Mouse (Mus musculus) liver, postnatal 0 days (tissue): ENCODE measurements at regions not wholly inside any gene's neighbourhood (a gene's known extent, or its start where the extent isn't known, plus 50 kb on each side); places are given as distances from the start of the nearest gene placed in this dataset.

Experiments
- ATAC-seq: fragments of 200-750 bp; cut with Nextera tagmentation; 2 replicates; pipeline ENCODE4 v1.8.0; 2017; ENCODE audit warnings: mild to moderate bottlenecking, moderate library complexity
- DNase-seq: peaks from one replicate; pipeline ENCODE4 v3.0.0-alpha.2; 2016
- H3K27ac ChIP-seq: fragments of 300-500 bp; sonication (generic); 2 replicates; pipeline ENCODE4 v1.5.1; 2014; ENCODE audit warnings: antibody characterized with exemption, moderate library complexity, mild to moderate bottlenecking, low read depth
- H3K27me3 ChIP-seq: fragments of 300-500 bp; sonication (generic); 2 replicates; pipeline ENCODE4 v1.6.1; 2014; ENCODE audit warnings: low read length, control low read depth, mixed read lengths; ENCODE audit not compliant: insufficient read depth
- H3K36me3 ChIP-seq: fragments of 300-500 bp; sonication (generic); replicated peaks from 2 replicates; pipeline ENCODE4 v1.6.1; 2014; ENCODE audit warnings: mild to moderate bottlenecking, control low read depth, low read length, moderate library complexity, mixed read lengths; ENCODE audit not compliant: insufficient read depth
- H3K4me1 ChIP-seq: fragments of 300-500 bp; sonication (generic); 2 replicates; pipeline ENCODE4 v1.6.1; 2014; ENCODE audit warnings: antibody characterized with exemption, mild to moderate bottlenecking, control low read depth; ENCODE audit not compliant: insufficient read depth
- H3K4me2 ChIP-seq: fragments of 300-500 bp; sonication (generic); 2 replicates; pipeline ENCODE4 v1.6.1; 2014; ENCODE audit warnings: low read depth, mild to moderate bottlenecking, low read length, moderate library complexity, mixed read lengths
- H3K4me3 ChIP-seq: fragments of 300-500 bp; sonication (generic); 2 replicates; pipeline ENCODE4 v1.5.1; 2014; ENCODE audit warnings: low read depth, low read length
- H3K9ac ChIP-seq: fragments of 300-500 bp; sonication (generic); replicated peaks from 2 replicates; pipeline ENCODE4 v1.6.1; 2014; ENCODE audit warnings: mild to moderate bottlenecking, moderate library complexity
- H3K9me3 ChIP-seq: fragments of 300-500 bp; sonication (generic); 2 replicates; pipeline ENCODE4 v1.6.1; 2016; ENCODE audit warnings: mild to moderate bottlenecking, control low read depth, low read length, mixed read lengths
- CTCF ChIP-seq: sonication (generic); IDR thresholded peaks from 2 replicates; pipeline ENCODE4 v1.5.1; 2016; ENCODE audit warnings: antibody characterized with exemption, low read depth
- EP300 ChIP-seq: IDR thresholded peaks from 2 replicates; pipeline ENCODE4 v1.6.1; 2016; ENCODE audit warnings: antibody characterized with exemption, low read depth, mild to moderate bottlenecking
- WGBS: fragments of 180-500 bp; shearing (Covaris S2); extraction: QIAGEN DNeasy Blood & Tissue Kit; methylation state at CpG from one replicate; pipeline ENCODE4 v1.1.7; 2014; ENCODE audit not compliant: insufficient replicate concordance; 5-methylcytosine and 5-hydroxymethylcytosine counted together

DNA sequence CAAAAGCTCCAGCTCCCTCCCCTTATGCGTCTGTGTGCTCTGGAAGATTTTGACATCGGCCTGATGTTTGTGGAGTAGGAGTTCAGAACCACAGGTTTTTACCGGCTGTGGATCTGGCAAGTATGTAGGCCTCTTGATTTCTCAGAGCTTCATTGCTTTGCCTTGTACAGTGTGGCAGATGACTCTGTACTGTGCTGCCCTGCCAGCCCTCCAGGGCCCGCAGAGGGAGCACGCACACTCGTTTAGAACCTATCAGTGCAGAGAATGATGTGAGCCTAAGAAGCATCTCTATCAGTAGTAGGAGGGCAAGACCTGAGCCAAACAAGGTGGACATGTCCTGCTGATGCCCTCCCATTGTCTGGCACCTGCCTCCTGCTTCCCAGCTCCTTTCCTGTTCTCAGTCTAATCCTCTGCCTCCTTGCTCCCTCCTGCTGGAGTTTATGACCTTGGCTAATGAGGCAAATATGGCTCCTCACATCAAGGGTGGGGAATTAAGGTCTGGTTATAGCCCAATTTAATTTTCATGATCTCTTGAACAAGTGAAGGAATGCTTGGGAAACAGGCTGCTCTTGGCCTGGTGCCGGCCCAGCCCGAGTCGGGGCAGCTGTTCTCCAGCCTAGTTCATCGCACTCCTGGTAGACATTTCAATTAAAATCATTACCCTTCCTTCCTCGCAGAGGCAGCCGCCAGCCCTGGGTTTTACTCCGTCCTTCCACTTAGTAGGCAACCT is 344.5 kb downstream of the Tmem38b start:
- Histone ChIP-seq H3K27me3 (no peaks in the 10 kb centered on the region), H3K27ac (no peak overlapping the region), H3K9me3 (no peaks in the 10 kb centered on the region), H3K4me2 (no peak overlapping the region), H3K36me3 (no peaks in the 10 kb centered on the region), H3K9ac (no peak overlapping the region), H3K4me1 (no peaks in the 10 kb centered on the region), H3K4me3 (no peak overlapping the region)
- TF ChIP-seq EP300 (no peak), CTCF (no peak)
- WGBS, result 79% methylated on average over 13 of the region's 13 CpGs
- no peak for ATAC-seq
- DNase-seq, result no peak

DNA sequence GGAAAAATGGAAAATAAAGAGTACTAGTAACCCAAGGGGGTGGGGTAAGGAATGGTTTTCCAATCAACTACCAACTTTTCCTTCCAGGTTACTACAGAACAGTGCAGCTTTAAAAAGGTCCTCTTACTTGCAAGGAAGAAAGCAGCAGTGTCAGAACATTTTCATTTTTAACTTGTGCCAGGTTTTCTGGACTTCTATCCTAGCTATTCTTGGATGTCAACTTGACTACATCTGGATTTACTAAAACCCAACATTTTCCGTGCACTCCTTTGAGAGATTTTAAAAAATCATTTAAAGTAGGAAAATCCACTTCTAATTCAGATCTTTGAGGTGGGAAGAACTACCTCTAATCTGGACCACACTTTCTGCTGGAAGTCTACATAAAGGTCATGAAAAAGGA is 358.4 kb downstream of the Tmem38b start:
- no peak overlapping the region for H3K9ac ChIP-seq
- DNase-seq (no peak), ATAC-seq (no peak)
- H3K9me3 ChIP-seq, result no peaks in the 10 kb centered on the region
- 76% methylated on average over 1 of the region's 1 CpGs for WGBS
- H3K4me2 ChIP-seq, result no peak overlapping the region
- no peak overlapping the region for H3K27ac ChIP-seq
- no peak for TF ChIP-seq CTCF
- no peak for TF ChIP-seq EP300
- no peak overlapping the region for H3K4me3 ChIP-seq
- H3K36me3 ChIP-seq, result no peaks in the 10 kb centered on the region
- H3K27me3 ChIP-seq, result no peaks in the 10 kb centered on the region
- no peaks in the 10 kb centered on the region for H3K4me1 ChIP-seq

DNA sequence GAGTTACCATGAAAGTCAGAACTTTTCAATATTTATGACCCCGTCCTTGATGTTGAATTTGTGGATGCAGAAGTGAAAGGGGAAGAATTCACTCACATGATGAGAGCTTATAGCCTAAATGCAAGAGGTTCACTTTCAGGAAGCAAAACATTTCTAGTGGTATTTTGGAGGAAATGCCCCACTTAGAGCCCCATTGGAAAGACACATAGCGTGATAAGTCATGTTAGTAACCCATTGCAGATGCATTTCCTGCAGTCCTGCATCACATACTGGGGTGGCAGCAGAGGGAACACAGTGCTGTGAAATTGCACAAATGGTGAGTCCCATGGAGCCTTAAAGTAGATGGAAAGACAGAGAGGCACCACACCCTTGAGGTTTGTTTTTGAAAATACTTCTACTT is 369.9 kb downstream of the Tmem38b start:
- Histone ChIP-seq H3K27ac (no peak overlapping the region), H3K9ac (no peak overlapping the region), H3K4me2 (no peak overlapping the region), H3K4me1 (no peaks in the 10 kb centered on the region), H3K9me3 (no peaks in the 10 kb centered on the region), H3K27me3 (no peaks in the 10 kb centered on the region), H3K4me3 (no peak overlapping the region), H3K36me3 (no peaks in the 10 kb centered on the region)
- no peak for DNase-seq
- ATAC-seq, result no peak
- TF ChIP-seq EP300, result no peak
- TF ChIP-seq CTCF, result no peak
- WGBS, result 42% methylated on average over 2 of the region's 2 CpGs

DNA sequence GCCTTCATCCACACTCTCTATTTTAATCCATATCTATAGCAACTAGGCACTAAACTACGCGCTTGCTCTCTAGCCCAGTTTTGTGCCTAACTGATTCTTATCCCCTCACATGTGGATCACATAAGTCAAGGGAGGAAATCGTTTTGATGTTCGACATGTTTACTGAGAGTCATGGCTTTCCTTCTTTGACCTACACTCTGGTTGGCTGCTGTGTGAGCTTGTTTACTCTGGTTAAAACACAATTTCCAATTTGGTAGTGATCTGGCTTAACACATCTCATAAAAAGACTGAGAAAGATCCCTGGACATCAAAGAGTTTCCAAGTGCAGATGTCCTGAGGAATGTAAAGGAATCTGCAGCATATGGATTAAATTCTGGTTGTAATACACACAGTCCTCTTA is 376.6 kb downstream of the Tmem38b start:
- Histone ChIP-seq H3K4me3 (no peak overlapping the region), H3K9ac (no peak overlapping the region), H3K9me3 (no peaks in the 10 kb centered on the region), H3K4me2 (no peak overlapping the region), H3K27ac (no peak overlapping the region), H3K4me1 (no peaks in the 10 kb centered on the region), H3K36me3 (no peaks in the 10 kb centered on the region), H3K27me3 (no peaks in the 10 kb centered on the region)
- ATAC-seq (no peak), DNase-seq (no peak)
- TF ChIP-seq CTCF, result no peak
- TF ChIP-seq EP300, result no peak
- 62% methylated on average over 4 of the region's 4 CpGs for WGBS

DNA sequence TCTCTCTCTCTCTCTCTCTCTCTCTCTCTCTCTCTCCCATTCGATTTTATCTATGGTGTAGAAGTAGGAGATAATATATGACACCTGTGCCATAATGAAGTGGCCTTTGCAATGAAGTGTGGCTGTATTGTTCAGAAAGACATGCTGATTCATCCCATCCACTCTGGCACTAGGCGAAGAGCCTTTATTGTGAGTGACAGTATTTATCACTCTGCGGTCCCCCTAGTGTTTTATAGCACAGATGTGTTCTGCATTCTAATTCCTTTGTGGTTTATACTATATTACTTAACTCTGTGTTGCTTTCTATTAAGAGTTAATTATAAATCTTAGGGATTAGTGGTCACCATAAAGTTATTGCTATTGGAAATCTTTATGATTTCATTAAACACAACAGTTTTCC is 398.7 kb downstream of the Tmem38b start:
- ATAC-seq, result no peak
- WGBS, result 72% methylated on average over 3 of the region's 3 CpGs
- no peaks in the 10 kb centered on the region for H3K9me3 ChIP-seq
- H3K27me3 ChIP-seq, result no peaks in the 10 kb centered on the region
- no peak overlapping the region for H3K4me3 ChIP-seq
- no peaks in the 10 kb centered on the region for H3K4me1 ChIP-seq
- no peak overlapping the region for H3K9ac ChIP-seq
- no peak overlapping the region for H3K27ac ChIP-seq
- DNase-seq, result no peak
- TF ChIP-seq EP300 (no peak), CTCF (no peak)
- H3K4me2 ChIP-seq, result no peak overlapping the region
- H3K36me3 ChIP-seq, result no peaks in the 10 kb centered on the region
